Mouse (Mus musculus) intestine, embryonic 15.5 days (tissue): ENCODE measurements at regions not wholly inside any gene's neighbourhood (a gene's known extent, or its start where the extent isn't known, plus 50 kb on each side); places are given as distances from the start of the nearest gene placed in this dataset.

ENCODE experiments used
- ATAC-seq: fragments of 200-750 bp; cut with Nextera tagmentation; 2 replicates; pipeline ENCODE4 v1.8.0; 2017; ENCODE audit warnings: moderate TSS enrichment, moderate library complexity
- H3K27ac ChIP-seq: fragments of 300-500 bp; sonication (generic); 2 replicates; pipeline ENCODE4 v1.5.1; 2015; ENCODE audit warnings: mild to moderate bottlenecking, inconsistent platforms
- H3K27me3 ChIP-seq: fragments of 300-500 bp; sonication (generic); replicated peaks from 2 replicates; pipeline ENCODE4 v1.6.1; 2015; ENCODE audit warnings: inconsistent platforms
- H3K36me3 ChIP-seq: fragments of 300-500 bp; sonication (generic); 2 replicates; pipeline ENCODE4 v1.6.1; 2015; ENCODE audit warnings: inconsistent platforms
- H3K4me1 ChIP-seq: fragments of 300-500 bp; sonication (generic); replicated peaks from 2 replicates; pipeline ENCODE4 v1.6.1; 2015; ENCODE audit warnings: inconsistent platforms
- H3K4me2 ChIP-seq: fragments of 300-500 bp; sonication (generic); replicated peaks from 2 replicates; pipeline ENCODE4 v1.6.1; 2015; ENCODE audit warnings: mild to moderate bottlenecking, inconsistent platforms
- H3K4me3 ChIP-seq: fragments of 300-500 bp; sonication (generic); replicated peaks from 2 replicates; pipeline ENCODE4 v1.5.1; 2015; ENCODE audit warnings: inconsistent platforms
- H3K9ac ChIP-seq: fragments of 300-500 bp; sonication (generic); 2 replicates; pipeline ENCODE4 v1.6.1; 2015; ENCODE audit warnings: inconsistent platforms
- H3K9me3 ChIP-seq: fragments of 300-500 bp; sonication (generic); 2 replicates; pipeline ENCODE4 v1.6.1; 2016; ENCODE audit warnings: inconsistent platforms
- WGBS: fragments of 180-500 bp; shearing (Covaris S2); methylation state at CpG from one replicate; pipeline ENCODE4 v1.1.7; 2015; 5-methylcytosine and 5-hydroxymethylcytosine counted together

DNA sequence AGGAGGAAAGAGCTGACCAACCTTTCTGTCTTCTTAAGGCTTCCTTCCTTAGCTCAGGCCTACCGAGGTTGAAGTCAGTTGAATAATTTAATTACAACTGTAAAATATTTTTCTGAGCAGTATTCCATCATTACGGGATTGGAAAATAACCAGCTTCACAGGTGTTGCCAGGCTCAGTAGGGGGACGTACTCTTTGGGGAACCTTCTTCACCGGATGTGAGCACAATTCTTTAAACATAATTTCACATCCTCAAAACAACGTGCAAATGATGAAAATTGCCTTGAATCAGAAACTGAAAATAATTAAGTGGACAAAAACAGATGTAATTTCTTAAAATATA lies 515.9 kb downstream of the Tns3 start:
- H3K4me3 ChIP-seq, result no peak overlapping the region
- ATAC-seq, result no peak
- H3K27me3 ChIP-seq, result no peaks in the 10 kb centered on the region
- H3K4me2 ChIP-seq, result no peak overlapping the region
- H3K9ac ChIP-seq, result no peak overlapping the region
- no peaks in the 10 kb centered on the region for H3K9me3 ChIP-seq
- WGBS, result 89% methylated on average over 5 of the region's 5 CpGs
- H3K4me1 ChIP-seq, result no peaks in the 10 kb centered on the region
- no peak overlapping the region for H3K27ac ChIP-seq
- H3K36me3 ChIP-seq, result no peaks in the 10 kb centered on the region

DNA sequence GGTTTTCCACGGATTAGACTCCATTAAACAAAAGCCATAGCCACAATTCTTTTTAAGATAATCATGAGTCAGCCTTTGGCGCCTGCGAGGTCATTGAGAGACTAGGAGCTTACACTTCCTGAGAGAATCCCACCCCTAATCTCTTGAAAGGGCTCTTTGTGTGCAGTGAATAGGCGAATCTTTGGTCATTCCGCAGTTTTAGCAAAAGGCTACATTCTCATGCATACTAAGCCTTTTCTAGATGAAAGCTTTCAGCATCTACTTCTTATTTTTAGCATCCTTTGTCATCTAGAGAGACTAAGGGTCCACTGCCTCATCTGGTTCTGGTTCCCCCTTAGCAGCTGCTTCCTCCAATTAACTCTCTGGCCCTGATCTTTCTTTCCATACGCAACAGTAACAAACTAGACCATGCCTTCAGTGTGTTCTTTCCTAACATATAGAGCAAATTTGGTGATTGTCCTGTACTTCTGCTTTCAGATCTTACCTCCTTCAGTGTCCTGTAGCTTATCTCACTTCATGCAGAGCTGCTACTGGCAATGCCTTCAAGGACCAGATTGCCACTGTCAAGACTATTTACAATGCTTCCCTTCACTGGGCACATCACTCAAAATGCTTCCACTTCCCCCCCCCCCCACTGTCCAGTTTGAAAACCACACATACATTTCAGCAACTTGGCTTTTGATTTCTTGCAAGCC lies 516.4 kb downstream of the Tns3 start:
- Histone ChIP-seq H3K27me3 (no peaks in the 10 kb centered on the region), H3K36me3 (no peaks in the 10 kb centered on the region), H3K9ac (no peak overlapping the region), H3K4me3 (no peak overlapping the region), H3K4me2 (no peak overlapping the region), H3K27ac (no peak overlapping the region), H3K9me3 (no peaks in the 10 kb centered on the region), H3K4me1 (no peaks in the 10 kb centered on the region)
- WGBS, result 72% methylated on average over 6 of the region's 6 CpGs
- ATAC-seq, result no peak

DNA sequence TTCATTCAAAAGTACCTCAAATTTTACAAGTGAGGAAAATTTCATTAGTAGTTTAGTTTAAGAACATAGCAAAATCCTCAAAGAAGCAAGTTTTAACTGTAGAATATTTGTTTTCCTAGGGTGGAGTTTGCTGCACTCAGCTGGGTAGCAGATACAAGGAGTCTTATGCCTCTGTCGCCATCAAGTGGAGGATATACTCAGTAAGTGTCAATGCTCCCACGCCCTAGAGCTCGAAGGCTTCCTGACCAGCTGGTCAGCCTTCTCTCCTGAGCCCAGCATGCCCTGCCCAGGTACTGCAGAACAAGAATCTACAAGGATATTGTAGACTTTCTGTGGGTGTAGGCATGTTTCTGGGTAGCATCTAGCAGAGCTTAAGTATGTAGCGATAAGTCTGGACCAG lies 527.0 kb downstream of the Tns3 start:
- H3K9ac ChIP-seq, result no peak overlapping the region
- H3K9me3 ChIP-seq, result no peaks in the 10 kb centered on the region
- no peak overlapping the region for H3K4me2 ChIP-seq
- no peak overlapping the region for H3K4me3 ChIP-seq
- H3K27me3 ChIP-seq, result no peaks in the 10 kb centered on the region
- no peaks in the 10 kb centered on the region for H3K4me1 ChIP-seq
- WGBS, result 45% methylated on average over 4 of the region's 4 CpGs
- no peak for ATAC-seq
- no peaks in the 10 kb centered on the region for H3K36me3 ChIP-seq
- H3K27ac ChIP-seq, result no peak overlapping the region

DNA sequence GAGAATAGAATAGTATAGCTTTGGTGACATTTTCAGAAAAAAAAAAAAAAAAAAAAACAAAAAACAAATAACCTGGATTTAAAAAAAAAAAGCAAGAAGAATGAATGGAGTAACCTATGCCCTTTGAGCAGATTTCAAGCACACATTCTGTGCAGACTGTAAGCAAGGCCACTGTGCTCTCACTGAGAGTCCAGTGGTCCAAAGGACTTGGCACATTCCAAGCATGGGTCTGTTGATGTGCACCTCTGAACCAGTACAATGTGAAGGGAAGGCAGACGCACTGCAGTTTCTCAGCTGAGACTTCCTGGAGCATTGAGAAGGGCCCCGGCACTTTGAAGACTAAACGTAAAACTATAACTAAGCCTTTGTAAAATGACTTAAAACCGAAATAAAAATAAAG lies 527.7 kb downstream of the Tns3 start:
- no peaks in the 10 kb centered on the region for H3K27me3 ChIP-seq
- H3K27ac ChIP-seq, result no peak overlapping the region
- WGBS, result 73% methylated on average over 4 of the region's 4 CpGs

DNA sequence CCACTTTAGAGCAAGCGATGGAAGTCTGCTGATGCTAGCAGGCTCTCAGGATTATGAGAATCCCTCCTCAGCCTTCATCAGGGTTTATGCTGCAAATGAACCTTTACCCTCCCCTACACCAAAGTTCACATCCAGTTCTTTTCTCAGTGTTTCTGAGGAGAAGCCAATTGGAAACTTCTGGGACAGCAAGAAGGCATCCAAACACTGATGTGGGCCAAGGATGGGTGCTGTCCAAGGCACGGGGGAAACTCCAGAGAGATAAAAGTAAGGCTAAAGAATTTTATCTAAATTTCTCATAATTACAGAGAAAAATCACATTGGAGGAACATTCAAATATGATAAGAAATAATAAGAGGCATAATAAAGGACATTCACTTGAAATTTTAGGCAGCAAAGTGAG lies 555.0 kb downstream of the Tns3 start:
- Histone ChIP-seq H3K36me3 (no peaks in the 10 kb centered on the region), H3K4me2 (no peak overlapping the region), H3K27me3 (no peaks in the 10 kb centered on the region), H3K4me3 (no peak overlapping the region), H3K27ac (no peak overlapping the region), H3K9ac (no peak overlapping the region), H3K4me1 (no peaks in the 10 kb centered on the region), H3K9me3 (no peaks in the 10 kb centered on the region)
- no peak for ATAC-seq
- 70% methylated on average over 2 of the region's 2 CpGs for WGBS

More for the DNA sequence above, 527.7 kb downstream of the Tns3 start:
- Histone ChIP-seq H3K9ac (no peak overlapping the region), H3K36me3 (no peaks in the 10 kb centered on the region), H3K4me3 (no peak overlapping the region), H3K4me1 (no peaks in the 10 kb centered on the region), H3K9me3 (no peaks in the 10 kb centered on the region), H3K4me2 (no peak overlapping the region)
- ATAC-seq, result no peak

DNA sequence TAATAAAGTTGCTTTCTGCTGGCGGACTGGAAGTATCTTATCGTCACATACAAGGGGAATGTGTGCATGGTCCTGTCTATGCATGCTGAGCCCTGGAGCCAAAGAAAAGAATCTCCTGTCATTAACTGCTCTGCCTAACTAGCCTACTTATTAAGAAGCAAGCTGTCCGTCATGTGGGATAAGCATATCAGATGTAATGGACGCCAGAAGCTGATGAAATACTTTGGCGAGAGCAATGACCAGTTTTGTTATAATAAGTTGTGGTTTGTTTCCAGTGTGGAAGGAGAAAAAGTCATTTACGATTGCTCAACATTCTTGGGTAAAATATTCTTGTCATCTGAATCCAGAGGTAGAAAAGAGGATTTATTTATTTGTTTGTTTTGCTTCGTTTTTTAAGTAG lies 563.2 kb downstream of the Tns3 start:
- ATAC-seq, result no peak
- 78% methylated on average over 7 of the region's 7 CpGs for WGBS

DNA sequence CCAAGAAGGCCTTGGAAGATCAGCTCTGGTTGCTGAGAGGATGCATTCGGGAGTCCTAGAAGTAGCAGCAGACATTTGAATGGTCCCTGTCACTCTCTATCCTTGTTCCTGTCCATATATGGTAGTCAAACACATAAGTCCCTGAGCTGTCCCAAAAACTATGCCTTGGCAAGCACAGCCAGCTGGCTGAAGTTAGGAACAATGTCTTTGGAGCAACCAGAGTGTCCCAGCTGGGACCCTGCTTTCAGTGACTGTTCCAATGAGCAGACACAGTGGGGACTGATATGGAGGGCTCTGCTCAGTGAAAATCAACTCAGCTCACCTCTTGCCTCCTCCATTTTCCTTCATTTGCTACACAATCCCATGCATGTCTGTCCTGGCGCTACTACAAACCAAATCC lies 580.0 kb downstream of the Tns3 start:
- H3K4me3 ChIP-seq, result no peak overlapping the region
- no peaks in the 10 kb centered on the region for H3K27me3 ChIP-seq
- no peaks in the 10 kb centered on the region for H3K36me3 ChIP-seq
- H3K4me1 ChIP-seq, result no peaks in the 10 kb centered on the region
- ATAC-seq, result no peak
- H3K9ac ChIP-seq, result no peak overlapping the region
- H3K4me2 ChIP-seq, result no peak overlapping the region
- WGBS, result 85% methylated on average over 2 of the region's 2 CpGs
- no peak overlapping the region for H3K27ac ChIP-seq
- H3K9me3 ChIP-seq, result no peaks in the 10 kb centered on the region

More for the DNA sequence above, 563.2 kb downstream of the Tns3 start:
- Histone ChIP-seq H3K36me3 (no peaks in the 10 kb centered on the region), H3K27ac (no peak overlapping the region), H3K4me2 (no peak overlapping the region), H3K4me1 (no peaks in the 10 kb centered on the region), H3K4me3 (no peak overlapping the region), H3K27me3 (no peaks in the 10 kb centered on the region), H3K9me3 (no peaks in the 10 kb centered on the region), H3K9ac (no peak overlapping the region)

DNA sequence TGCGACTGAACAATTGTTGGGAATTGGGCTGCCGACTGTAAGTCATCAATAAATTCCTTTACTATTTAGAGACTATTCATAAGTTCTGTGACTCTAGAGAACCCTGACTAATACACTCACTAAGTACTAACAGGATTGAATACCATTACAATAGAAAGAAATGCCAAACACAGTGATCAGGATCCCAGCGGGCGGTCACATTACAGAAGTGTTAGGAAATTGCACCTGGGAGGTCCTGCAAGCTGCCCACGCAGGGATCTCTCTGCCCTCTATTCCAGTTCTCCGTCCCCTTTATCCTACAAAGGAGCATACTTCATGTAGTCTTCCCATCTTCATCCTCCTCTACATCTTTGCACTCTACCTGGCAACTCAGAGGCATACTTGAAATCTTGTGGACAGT lies 581.5 kb downstream of the Tns3 start:
- Histone ChIP-seq H3K4me3 (no peak overlapping the region), H3K36me3 (no peaks in the 10 kb centered on the region), H3K9me3 (no peaks in the 10 kb centered on the region), H3K9ac (no peak overlapping the region), H3K27ac (no peak overlapping the region), H3K4me1 (no peaks in the 10 kb centered on the region), H3K27me3 (no peaks in the 10 kb centered on the region), H3K4me2 (no peak overlapping the region)
- WGBS, result 88% methylated on average over 5 of the region's 6 CpGs
- no peak for ATAC-seq

DNA sequence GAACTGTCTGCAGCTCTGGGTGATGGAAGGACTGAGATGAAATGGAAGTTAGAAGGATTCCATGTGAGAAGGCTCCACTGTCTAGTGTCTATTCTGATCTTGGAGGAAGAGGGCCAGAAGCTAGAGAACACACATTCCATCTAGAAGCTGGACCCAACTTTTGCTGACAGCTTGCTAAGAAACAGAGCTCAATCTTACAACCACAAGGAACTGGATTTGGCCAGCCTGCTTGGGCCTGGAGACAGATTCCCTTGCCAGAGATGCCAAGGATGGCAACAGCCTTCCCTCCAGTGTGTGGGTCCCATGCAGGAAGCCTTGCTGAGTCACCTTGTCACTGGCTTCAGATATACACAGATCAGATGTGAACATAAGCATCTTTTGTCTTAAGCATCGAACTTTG lies 591.0 kb downstream of the Tns3 start:
- Histone ChIP-seq H3K36me3 (no peaks in the 10 kb centered on the region), H3K4me3 (no peak overlapping the region), H3K4me1 (0 out of 2 replicates have a peak, but pooled peaks cover 3% of the 10 kb centered on the region), H3K9ac (no peak overlapping the region), H3K27ac (no peak overlapping the region), H3K27me3 (no peaks in the 10 kb centered on the region), H3K4me2 (no peak overlapping the region), H3K9me3 (no peaks in the 10 kb centered on the region)
- no peak for ATAC-seq
- 66% methylated on average over 1 of the region's 1 CpGs for WGBS

DNA sequence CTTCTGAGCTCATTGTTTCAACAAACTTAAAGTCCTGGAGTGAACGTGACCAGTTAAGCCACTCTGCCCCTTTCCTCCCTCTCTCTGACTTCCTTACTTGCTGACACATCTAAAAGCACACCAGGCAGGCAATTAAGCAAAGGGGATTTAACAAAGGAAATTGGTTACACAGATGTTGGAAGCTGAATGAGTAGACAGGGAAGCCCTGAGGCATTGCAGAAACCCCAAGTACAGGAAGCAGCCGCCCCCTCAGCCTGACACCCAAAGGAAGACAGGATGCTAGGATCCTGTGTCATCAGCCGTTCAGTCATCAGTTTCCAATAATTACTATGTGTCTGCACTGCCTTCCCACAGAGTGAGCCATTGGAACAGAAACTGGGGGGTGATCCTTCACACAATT lies 595.5 kb downstream of the Tns3 start:
- no peak for ATAC-seq
- Histone ChIP-seq H3K9me3 (no peaks in the 10 kb centered on the region), H3K36me3 (no peaks in the 10 kb centered on the region), H3K4me1 (0 out of 2 replicates have a peak, but pooled peaks cover 3% of the 10 kb centered on the region), H3K4me2 (no peak overlapping the region), H3K9ac (no peak overlapping the region), H3K27me3 (no peaks in the 10 kb centered on the region), H3K27ac (no peak overlapping the region), H3K4me3 (no peak overlapping the region)
- WGBS, result 35% methylated on average over 3 of the region's 3 CpGs

DNA sequence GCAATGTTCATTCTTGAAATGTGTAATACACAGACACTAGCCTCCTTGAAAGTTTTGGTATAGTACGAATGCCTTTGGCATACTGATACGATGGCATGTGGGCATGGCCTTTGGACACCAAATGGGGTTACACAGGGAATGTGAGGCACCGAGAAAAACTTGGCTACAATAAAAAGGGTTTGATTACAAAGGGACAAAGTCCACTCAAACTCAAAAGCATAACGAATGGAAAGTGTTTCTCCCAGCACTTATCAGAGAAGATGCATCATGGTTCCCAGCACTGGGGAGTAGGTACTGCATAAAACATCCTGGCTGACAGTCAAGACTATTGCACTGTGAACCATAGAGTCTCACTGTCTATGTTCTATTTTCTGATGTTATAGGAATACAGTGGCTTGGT lies 597.0 kb downstream of the Tns3 start:
- H3K27ac ChIP-seq, result no peak overlapping the region
- peak; percentile 56; the same call in 1 of the 2 replicates for ATAC-seq
- WGBS, result 73% methylated on average over 4 of the region's 4 CpGs
- H3K4me2 ChIP-seq, result no peak overlapping the region
- no peak overlapping the region for H3K4me3 ChIP-seq
- 0 out of 2 replicates have a peak, but pooled peaks cover 3% of the 10 kb centered on the region for H3K4me1 ChIP-seq
- no peaks in the 10 kb centered on the region for H3K36me3 ChIP-seq
- no peaks in the 10 kb centered on the region for H3K27me3 ChIP-seq
- no peak overlapping the region for H3K9ac ChIP-seq
- H3K9me3 ChIP-seq, result no peaks in the 10 kb centered on the region

DNA sequence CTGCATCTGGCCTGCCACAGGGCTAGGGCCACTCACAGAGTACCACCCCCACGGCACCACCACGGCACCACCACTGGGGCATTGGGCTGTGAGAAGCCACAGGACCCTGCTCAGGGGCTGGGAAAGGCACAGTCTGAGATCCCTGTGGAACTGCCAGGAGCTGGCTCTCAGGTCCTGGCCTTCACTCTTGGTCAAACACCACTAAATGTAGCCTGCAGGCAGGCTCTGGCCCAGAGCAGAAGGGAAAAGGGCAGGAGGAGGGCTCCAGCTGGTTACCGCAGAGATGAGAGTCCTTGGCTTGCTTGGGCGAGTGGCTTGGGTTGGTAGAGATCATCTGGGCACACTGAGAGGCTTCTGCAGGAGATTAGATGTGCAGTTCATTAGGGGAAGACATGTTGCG lies 598.5 kb downstream of the Tns3 start:
- no peak overlapping the region for H3K27ac ChIP-seq
- WGBS, result 90% methylated on average over 5 of the region's 5 CpGs

DNA sequence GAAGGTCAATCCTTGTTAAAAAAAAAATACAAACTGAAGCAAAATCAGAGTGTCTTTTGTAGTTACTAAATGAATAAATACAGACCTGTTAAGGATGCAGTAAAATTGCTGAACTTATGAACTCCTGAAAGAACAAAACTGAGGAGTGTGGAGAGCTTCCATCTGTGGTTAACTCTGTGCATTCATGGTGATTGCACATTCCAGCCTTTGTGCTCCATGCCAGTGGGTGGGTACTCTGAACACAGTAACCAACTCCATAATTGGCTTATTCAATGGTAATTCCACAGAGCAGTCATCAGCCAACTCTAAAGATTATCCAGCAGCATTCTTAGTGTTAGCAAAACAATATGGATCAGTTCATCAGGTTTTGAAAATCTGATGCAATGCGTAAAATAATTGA lies 599.2 kb downstream of the Tns3 start:
- Histone ChIP-seq H3K36me3 (no peaks in the 10 kb centered on the region), H3K9ac (no peak overlapping the region), H3K27ac (no peak overlapping the region), H3K4me2 (no peak overlapping the region), H3K4me1 (0 out of 2 replicates have a peak, but pooled peaks cover 3% of the 10 kb centered on the region), H3K27me3 (no peaks in the 10 kb centered on the region), H3K4me3 (no peak overlapping the region), H3K9me3 (no peaks in the 10 kb centered on the region)
- ATAC-seq, result no peak
- 90% methylated on average over 1 of the region's 1 CpGs for WGBS

More for the DNA sequence above, 598.5 kb downstream of the Tns3 start:
- no peaks in the 10 kb centered on the region for H3K36me3 ChIP-seq
- no peaks in the 10 kb centered on the region for H3K27me3 ChIP-seq
- ATAC-seq, result no peak
- H3K4me2 ChIP-seq, result no peak overlapping the region
- no peaks in the 10 kb centered on the region for H3K9me3 ChIP-seq
- 0 out of 2 replicates have a peak, but pooled peaks cover 3% of the 10 kb centered on the region for H3K4me1 ChIP-seq
- no peak overlapping the region for H3K9ac ChIP-seq
- H3K4me3 ChIP-seq, result no peak overlapping the region
